Mouse (Mus musculus) heart, postnatal 0 days (tissue): ENCODE results near the gene Eif3k.

Experiments
- CTCF ChIP-seq: IDR thresholded peaks from 2 replicates; pipeline ENCODE4 v1.5.1; 2016; ENCODE audit warnings: antibody characterized with exemption, control low read depth, low read depth
- EP300 ChIP-seq: IDR thresholded peaks from 2 replicates; pipeline ENCODE4 v1.6.1; 2016; ENCODE audit warnings: antibody characterized with exemption, low read depth

DNA sequence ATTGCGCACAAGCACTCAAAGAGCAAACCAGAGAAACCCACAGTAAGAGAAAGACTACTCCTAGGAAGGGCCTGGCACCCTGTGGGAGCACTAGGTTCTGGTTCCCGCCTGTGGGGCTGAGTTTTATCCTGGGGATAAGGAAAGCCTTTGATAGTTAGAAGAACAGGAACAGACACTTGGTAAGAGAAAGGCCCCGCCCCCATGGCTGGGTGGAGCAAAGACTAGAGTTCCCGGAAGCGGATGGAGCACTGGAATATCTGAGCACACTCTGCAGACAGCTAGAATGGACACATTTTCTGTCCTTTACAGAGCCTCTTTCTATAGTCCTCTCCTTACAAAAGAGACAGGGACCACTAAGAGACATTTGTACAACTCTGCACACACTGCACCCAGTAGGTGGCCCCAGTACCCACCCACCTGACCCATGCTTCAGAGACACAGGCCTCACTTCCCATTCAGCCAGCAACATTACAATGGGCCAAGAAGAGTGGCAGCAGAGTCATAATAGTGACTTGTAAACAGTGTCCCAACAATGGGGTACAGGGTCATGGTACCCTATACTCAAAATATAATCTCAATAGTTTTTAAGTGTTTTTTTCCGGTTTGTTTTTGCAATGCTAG is 49.1 kb downstream of the Eif3k start:
- TF ChIP-seq EP300 (no peak), CTCF (no peak)
